Comparison of ENCODE assay signal across 11 mouse cellular contexts in the genomic region with DNA sequence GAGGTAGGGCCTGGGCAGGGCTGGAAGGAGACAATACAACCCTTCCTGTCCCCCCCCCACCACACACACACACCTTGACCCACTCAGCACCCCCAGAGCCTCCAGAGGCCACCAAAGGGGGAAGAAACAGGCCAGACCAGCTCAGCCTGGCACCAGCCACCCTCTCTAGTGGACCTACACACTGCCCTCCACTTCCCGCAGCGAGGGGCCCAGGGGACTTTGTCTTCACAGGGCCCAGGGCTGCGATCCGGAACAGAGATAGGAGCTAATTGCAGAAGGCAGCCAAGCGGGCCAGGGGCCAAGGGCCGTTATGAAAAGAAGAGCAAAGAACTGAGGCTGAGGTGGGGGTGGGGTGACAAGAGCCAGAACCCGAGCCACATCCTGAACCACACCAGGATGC. TPM values are rescaled to one million over a fixed set of nuclear protein-coding genes. Genes with fewer than 3 reads are reported as not detected.
DNase-seq lines count a peak whose midpoint lies in the region; ATAC-seq and TF ChIP-seq lines count a peak whose summit lies in the region.
"Had no signal": no experiment of that assay in that cellular context is flagged by ENCODE, and none has a peak within 500 bp of the region (broad histone marks: within the 10 kb centered on the region; RNA-seq: fewer than 3 reads in every experiment).

No protein-coding gene starts in this region.

- peak; percentile 42 to 62; a peak in 2 of 4 replicates for TF ChIP-seq EP300 in MEL (IDR thresholded peaks at IDR 0.05; ENCODE audit: low read depth in 1 of 2, low read length in 2 of 2)

- H3K79me2 ChIP-seq in MEL (ENCODE audit: control insufficient read depth, insufficient read depth, low read length, poor library complexity) = no peaks in the 10 kb centered on the region

- peak overlapping the region; percentile 91 for H3K27ac ChIP-seq in hindbrain, embryonic 10.5 days
- no peak overlapping the region for H3K27ac ChIP-seq in hindbrain, embryonic 11.5 days (ENCODE audit: low read depth, low read length)
- peak overlapping the region; percentile 33; the same call in 1 of the 2 replicates for H3K27ac ChIP-seq in MEL (ENCODE audit: control insufficient read depth, low read depth, low read length)
- H3K27ac ChIP-seq: embryonic facial prominence, embryonic 12.5 days; liver, embryonic 14.5 days had no signal

- no peak overlapping the region for H3K4me2 ChIP-seq in hindbrain, embryonic 11.5 days (replicated peaks; ENCODE audit: low read depth, low read length)
- H3K4me2 ChIP-seq: embryonic facial prominence, embryonic 12.5 days had no signal

- H3K9me3 ChIP-seq in hindbrain, embryonic 10.5 days = no peaks in the 10 kb centered on the region
- no peaks in the 10 kb centered on the region for H3K9me3 ChIP-seq in hindbrain, embryonic 11.5 days (ENCODE audit: control insufficient read depth, low read length)
- no peaks in the 10 kb centered on the region for H3K9me3 ChIP-seq in MEL (replicated peaks; ENCODE audit: insufficient read depth, low read length)
- H3K9me3 ChIP-seq: embryonic facial prominence, embryonic 12.5 days had no signal

- peak overlapping the region; percentile 3; the same call in 1 of the 2 replicates for H3K4me3 ChIP-seq in hindbrain, embryonic 10.5 days
- no peak overlapping the region for H3K4me3 ChIP-seq in hindbrain, embryonic 11.5 days (ENCODE audit: low read depth, low read length)
- H3K4me3 ChIP-seq in MEL (ENCODE audit: control insufficient read depth in 1 of 2, insufficient read depth in 1 of 2, low read depth in 2 of 2, low read length in 2 of 2) = peak overlapping the region; percentile 3 to 35; a peak in 3 of 4 replicates
- H3K4me3 ChIP-seq: embryonic facial prominence, embryonic 12.5 days had no signal

- no peak for TF ChIP-seq CTCF in MEL (IDR thresholded peaks at IDR 0.05 in 2 of 3, conservative IDR thresholded peaks at IDR 0.05 in 1 of 3; ENCODE audit: control insufficient read depth in 1 of 3, insufficient read depth in 1 of 3, low read depth in 2 of 3, low read length in 3 of 3, poor library complexity in 1 of 3, severe bottlenecking in 1 of 3)

- ATAC-seq in hindbrain, embryonic 11.5 days (ENCODE audit: low FRiP score) = no peak

- TF ChIP-seq RAD21 in MEL (IDR thresholded peaks at IDR 0.05; ENCODE audit: low read depth, low read length) = no peak

- WGBS in hindbrain, embryonic 10.5 days = 28% methylated on average over 7 of the region's 7 CpGs
- 22% methylated on average over 7 of the region's 7 CpGs for WGBS in hindbrain, embryonic 11.5 days

- no peak overlapping the region; the same call in 1 of the 2 replicates for H3K9ac ChIP-seq in hindbrain, embryonic 11.5 days (ENCODE audit: low read depth, low read length)
- H3K9ac ChIP-seq in MEL (ENCODE audit: control insufficient read depth, low read depth, low read length, poor library complexity, severe bottlenecking) = peak overlapping the region; percentile 57
- H3K9ac ChIP-seq: embryonic facial prominence, embryonic 12.5 days; liver, embryonic 14.5 days had no signal

- DNase-seq in hindbrain, embryonic 10.5 days (ENCODE audit: low spot score) = no peak
- no peak for DNase-seq in hindbrain, embryonic 11.5 days (ENCODE audit: low spot score)
- peak; percentile 69 for DNase-seq in MEL (ENCODE audit: low read depth, low spot score)
- peak; percentile 74 for DNase-seq in kidney, adult 11 months
- peak; percentile 52 for DNase-seq in lung, postnatal 10 days
- DNase-seq in cerebellum, adult 18-20 months = no peak
- DNase-seq in adrenal gland, adult 2 months = no peak
- DNase-seq in right cerebral cortex, postnatal 4 days = no peak
- DNase-seq: right cerebral cortex, postnatal 25 days had no signal

- TF ChIP-seq POLR2A in MEL (IDR thresholded peaks at IDR 0.05; ENCODE audit: control insufficient read depth in 1 of 2, insufficient read depth in 1 of 2, low read depth in 1 of 2, low read length in 2 of 2, poor library complexity in 1 of 2) = no peak

- peaks cover 24% of the 10 kb centered on the region for H3K27me3 ChIP-seq in hindbrain, embryonic 10.5 days (ENCODE audit: insufficient read depth, poor library complexity, severe bottlenecking)
- no peaks in the 10 kb centered on the region for H3K27me3 ChIP-seq in hindbrain, embryonic 11.5 days (ENCODE audit: control insufficient read depth, insufficient read depth, low read length)
- H3K27me3 ChIP-seq in MEL (ENCODE audit: control insufficient read depth in 1 of 2, insufficient read depth in 2 of 2, low read length in 2 of 2) = no peaks in the 10 kb centered on the region

- H3K4me1 ChIP-seq in hindbrain, embryonic 10.5 days (replicated peaks) = peaks cover 67% of the 10 kb centered on the region
- peaks cover 12% of the 10 kb centered on the region for H3K4me1 ChIP-seq in hindbrain, embryonic 11.5 days (replicated peaks; ENCODE audit: control insufficient read depth, insufficient read depth, low read length)
- peaks cover 15 to 24% of the 10 kb centered on the region in 2 experiments; a peak in 3 of 4 replicates for H3K4me1 ChIP-seq in MEL (ENCODE audit: control insufficient read depth in 1 of 2, insufficient read depth in 2 of 2, low read length in 2 of 2)

- H3K36me3 ChIP-seq in hindbrain, embryonic 10.5 days = peaks cover 9% of the 10 kb centered on the region
- H3K36me3 ChIP-seq in hindbrain, embryonic 11.5 days (ENCODE audit: control insufficient read depth, insufficient read depth, low read length) = no peaks in the 10 kb centered on the region
- H3K36me3 ChIP-seq in MEL (ENCODE audit: control insufficient read depth in 1 of 2, insufficient read depth in 2 of 2, low read length in 2 of 2) = peaks cover 0 to 11% of the 10 kb centered on the region in 2 experiments; a peak in 2 of 4 replicates
- H3K36me3 ChIP-seq: embryonic facial prominence, embryonic 12.5 days had no signal

TF ChIP-seq in MEL, 35 proteins besides CTCF, POLR2A, EP300 and RAD21:
- TF ChIP-seq SIN3A (IDR thresholded peaks at IDR 0.05; ENCODE audit: low read length) (0 out of 2 replicates have a peak, but pooled peaks have one; percentile 14), NELFE (IDR thresholded peaks at IDR 0.05; ENCODE audit: low read depth, low read length) (0 out of 2 replicates have a peak, but pooled peaks have one; percentile 16), MXI1 (IDR thresholded peaks at IDR 0.05; ENCODE audit: low read depth, low read length) (no peak), MYB (IDR thresholded peaks at IDR 0.05; ENCODE audit: low read depth, low read length) (peak; percentile 63; the same call in 1 of the 2 replicates)

RNA-seq across cellular contexts. Expression of a gene that starts 2.8 kb away (rescaled TPM):
- 31.9 and 40.0 TPM in 2 replicates for polyA plus RNA-seq in hindbrain, embryonic 10.5 days (2016; fragmentation: Nextera tagmentation; extraction: Ambion mirVana)
- polyA plus RNA-seq in hindbrain, embryonic 11.5 days (2014; fragmentation: Nextera tagmentation; extraction: Ambion mirVana) = 19.2 and 22.7 TPM in 2 replicates
- total RNA-seq in MEL (2012; rRNA removed) = 0.15 TPM in 1 of 2 replicates, not detected in the other
- under 1 TPM in 1 of 2 experiments, not detected in 1; 0.10 TPM for polyA plus RNA-seq in MEL (2012; ENCODE audit: insufficient read depth in 1 of 2, insufficient read length in 2 of 2, low read depth in 1 of 2, low replicate concordance in 2 of 2, missing spikeins in 1 of 2)
- 1 to 10 TPM; 3.1 to 4.6 TPM for total RNA-seq in adrenal gland, adult 2 months (2021)
- 20.1 and 22.9 TPM in 2 replicates for polyA plus RNA-seq in adrenal gland, adult 2 months (2012; rRNA removed)

RNA-seq across cellular contexts. Expression of a gene that starts 50.2 kb away (rescaled TPM):
- polyA plus RNA-seq in hindbrain, embryonic 10.5 days (2016; fragmentation: Nextera tagmentation; extraction: Ambion mirVana) = 877 and 924 TPM in 2 replicates
- polyA plus RNA-seq in hindbrain, embryonic 11.5 days (2014; fragmentation: Nextera tagmentation; extraction: Ambion mirVana) = 430 and 463 TPM in 2 replicates
- 435 and 452 TPM in 2 replicates for total RNA-seq in MEL (2012; rRNA removed)
- polyA plus RNA-seq in MEL (2012; ENCODE audit: insufficient read depth in 1 of 2, insufficient read length in 2 of 2, low read depth in 1 of 2, low replicate concordance in 2 of 2, missing spikeins in 1 of 2) = 1,000 to 10,000 TPM in 1 of 2 experiments, 100 to 1,000 TPM in 1; 570 to 1,336 TPM
- 100 to 1,000 TPM; 193 to 525 TPM for total RNA-seq in adrenal gland, adult 2 months (2021)
- polyA plus RNA-seq in adrenal gland, adult 2 months (2012; rRNA removed) = 395 and 441 TPM in 2 replicates

RNA-seq across cellular contexts. Expression of a gene that starts 50.5 kb away (rescaled TPM):
- polyA plus RNA-seq in hindbrain, embryonic 10.5 days (2016; fragmentation: Nextera tagmentation; extraction: Ambion mirVana) = 29.1 and 29.3 TPM in 2 replicates
- 17.3 and 18.2 TPM in 2 replicates for polyA plus RNA-seq in hindbrain, embryonic 11.5 days (2014; fragmentation: Nextera tagmentation; extraction: Ambion mirVana)
- 35.9 TPM in 2 replicates for total RNA-seq in MEL (2012; rRNA removed)
- polyA plus RNA-seq in MEL (2012; ENCODE audit: insufficient read depth in 1 of 2, insufficient read length in 2 of 2, low read depth in 1 of 2, low replicate concordance in 2 of 2, missing spikeins in 1 of 2) = 10 to 100 TPM in 1 of 2 experiments, not detected in 1; 55.7 TPM
- total RNA-seq in adrenal gland, adult 2 months (2021) = 10 to 100 TPM; 18.2 to 24.8 TPM
- 38.1 and 60.4 TPM in 2 replicates for polyA plus RNA-seq in adrenal gland, adult 2 months (2012; rRNA removed)

Comparison
In these comparisons a context has a peak if more than half of its experiments do, and no peak if none do; other contexts are left out.
1. DNase-seq: peak in MEL (single experiment), kidney, adult 11 months (single experiment) and lung, postnatal 10 days (single experiment); none in hindbrain, embryonic 10.5 days (single experiment), hindbrain, embryonic 11.5 days (single experiment), cerebellum, adult 18-20 months (0 of 2), adrenal gland, adult 2 months (single experiment) and right cerebral cortex, postnatal 4 days (single experiment).
2. RNA of a gene that starts 2.8 kb away (polyA plus RNA-seq): 31.9 to 40.0 TPM in hindbrain, embryonic 10.5 days, 20.1 to 22.9 TPM in adrenal gland, adult 2 months and 19.2 to 22.7 TPM in hindbrain, embryonic 11.5 days; 0.10 TPM in MEL; every median in the first group is over 10 times any median in the second.